In the genomic region with DNA sequence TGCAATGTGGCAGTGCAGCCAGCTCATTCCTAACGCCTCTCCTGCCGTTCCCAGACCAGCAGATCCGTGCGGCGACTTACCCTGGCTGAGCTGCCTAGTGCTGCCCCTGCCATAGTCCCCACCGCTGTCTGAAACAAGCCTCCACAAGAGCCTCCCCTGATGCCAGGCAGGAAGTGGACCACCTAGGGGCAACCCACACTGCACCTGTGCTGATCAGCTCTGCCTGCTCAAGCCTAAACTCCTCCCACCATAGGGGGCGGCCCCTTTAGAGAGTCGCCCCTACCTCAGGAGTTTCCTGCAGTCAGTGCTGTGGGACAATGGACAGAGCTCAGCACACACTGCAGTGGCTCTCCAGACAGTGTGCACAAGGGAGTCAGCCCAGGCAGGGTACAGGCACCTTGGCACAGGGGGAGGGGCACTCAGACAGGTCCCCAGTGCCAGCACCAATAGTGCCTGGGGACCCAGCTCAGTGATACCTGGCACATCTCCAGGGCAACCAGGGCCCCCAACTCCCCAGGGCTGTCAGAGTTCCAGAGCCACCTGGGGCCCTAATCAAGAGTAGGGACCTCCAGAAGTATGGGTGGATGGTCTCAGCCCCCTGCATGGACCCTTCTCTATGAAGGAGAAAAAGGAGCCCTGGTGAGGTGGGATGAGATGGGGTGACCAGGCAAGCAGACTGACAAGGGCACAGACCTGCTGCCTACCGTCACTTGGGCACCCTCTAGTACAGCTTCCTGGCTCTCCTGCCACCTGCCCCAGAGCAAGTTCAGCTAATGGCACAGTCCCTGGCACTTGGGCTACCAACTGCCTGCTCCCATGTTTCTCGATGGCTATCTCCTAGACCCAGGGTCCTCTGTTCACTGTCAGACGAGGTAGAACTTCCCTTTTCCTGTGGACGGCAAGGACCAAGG, we compare ENCODE assay signal across 10 mouse cellular contexts. TPM values are rescaled to one million over a fixed set of nuclear protein-coding genes. Genes with fewer than 3 reads are reported as not detected.
DNase-seq lines count a peak whose midpoint lies in the region; ATAC-seq and TF ChIP-seq lines count a peak whose summit lies in the region.
"Had no signal": no experiment of that assay in that cellular context is flagged by ENCODE, and none has a peak within 500 bp of the region (broad histone marks: within the 10 kb centered on the region; RNA-seq: fewer than 3 reads in every experiment).

No protein-coding gene starts in this region.

- peaks cover 24% of the 10 kb centered on the region for H3K4me1 ChIP-seq in heart, adult 2 months (ENCODE audit: control insufficient read depth, insufficient read depth, low read length)
- peaks cover 23% of the 10 kb centered on the region for H3K4me1 ChIP-seq in lung, embryonic 15.5 days

- H3K4me3 ChIP-seq in heart, adult 2 months: no peak overlapping the region
- H3K4me3 ChIP-seq in lung, embryonic 15.5 days: peak overlapping the region; percentile 27

- H3K9ac ChIP-seq in heart, adult 2 months (ENCODE audit: low read depth, low read length): no peak overlapping the region; the same call in 1 of the 2 replicates
- H3K9ac ChIP-seq in lung, embryonic 15.5 days: no peak overlapping the region

- no peaks in the 10 kb centered on the region for H3K9me3 ChIP-seq in lung, embryonic 15.5 days

- intact Hi-C loops in heart, adult 2 months (cut with DNase I): no loop called here
- intact Hi-C loops in heart, postnatal 36 days (cut with DNase I): no loop called here

- no peak for TF ChIP-seq POLR2A in heart, adult 2 months (IDR thresholded peaks at IDR 0.05; ENCODE audit: insufficient read depth, low read depth, low read length)

- no peak; the same call in 1 of the 2 replicates for ATAC-seq in lung, embryonic 15.5 days (ENCODE audit: borderline replicate concordance, extremely low read depth, low FRiP score, low TSS enrichment)

- WGBS in heart, adult 2 months: 39% methylated on average over 12 of the region's 12 CpGs
- 67% methylated on average over 12 of the region's 12 CpGs for WGBS in lung, embryonic 15.5 days

- peak overlapping the region; percentile 84 for H3K27ac ChIP-seq in heart, adult 2 months
- no peak overlapping the region for H3K27ac ChIP-seq in lung, embryonic 15.5 days

- peaks cover 5% of the 10 kb centered on the region; the same call in 1 of the 2 replicates for H3K79me2 ChIP-seq in heart, adult 2 months (replicated peaks; ENCODE audit: control insufficient read depth, insufficient read depth, low read length)

- no peak for TF ChIP-seq CTCF in heart, adult 2 months (IDR thresholded peaks at IDR 0.05)

- H3K36me3 ChIP-seq in heart, adult 2 months (ENCODE audit: control insufficient read depth, insufficient read depth, low read length): no peaks in the 10 kb centered on the region
- peaks cover 32% of the 10 kb centered on the region for H3K36me3 ChIP-seq in lung, embryonic 15.5 days

- no peaks in the 10 kb centered on the region for H3K27me3 ChIP-seq in heart, adult 2 months (ENCODE audit: control insufficient read depth, insufficient read depth, low read length)
- H3K27me3 ChIP-seq in lung, embryonic 15.5 days: no peaks in the 10 kb centered on the region

- peak in 1 of 2 experiments; percentile 23 for DNase-seq in heart, adult 2 months
- no peak for DNase-seq in heart, postnatal 36 days
- no peak for DNase-seq in lung, postnatal 25 days (ENCODE audit: low spot score)
- peak; percentile 19 for DNase-seq in kidney, postnatal 14 days
- peak; percentile 73 for DNase-seq in thymus, postnatal 0 days (ENCODE audit: low spot score)
- DNase-seq in frontal cortex, postnatal 25 days (ENCODE audit: low spot score in 2 of 2): no peak
- DNase-seq in gastrocnemius, adult 18-20 months (ENCODE audit: low spot score): no peak
- DNase-seq: adrenal gland, postnatal 25 days had no signal

- TF ChIP-seq EP300 in heart, adult 2 months (IDR thresholded peaks at IDR 0.05; ENCODE audit: insufficient read depth, low read depth, low read length): no peak

- H3K4me2 ChIP-seq in lung, embryonic 15.5 days: peak overlapping the region; percentile 43

RNA-seq across cellular contexts. Expression of gene Abhd17a, which starts 5.2 kb away (rescaled TPM):
- total RNA-seq in heart, adult 2 months (2021): 10 to 100 TPM; 40.2 to 46.9 TPM
- polyA plus RNA-seq in heart, adult 2 months (2012; rRNA removed): 67.3 and 80.0 TPM in 2 replicates
- total RNA-seq in heart, postnatal 36 days (2021): 10 to 100 TPM; 48.3 to 51.2 TPM
- polyA plus RNA-seq in lung, embryonic 15.5 days (2015; fragmentation: Nextera tagmentation; extraction: Ambion mirVana): 122 and 133 TPM in 2 replicates
- 103 and 118 TPM in 2 replicates for polyA plus RNA-seq in thymus, postnatal 0 days (2015; fragmentation: Nextera tagmentation; extraction: Ambion mirVana)
- 10 to 100 TPM; 62.4 to 64.3 TPM for total RNA-seq in gastrocnemius, adult 18-20 months (2021)

RNA-seq across cellular contexts. Expression of gene Klf16, which starts 7.8 kb away (rescaled TPM):
- total RNA-seq in heart, adult 2 months (2021): 1 to 10 TPM; 4.0 to 4.4 TPM
- 3.6 and 5.5 TPM in 2 replicates for polyA plus RNA-seq in heart, adult 2 months (2012; rRNA removed)
- 1 to 10 TPM; 3.6 to 4.5 TPM for total RNA-seq in heart, postnatal 36 days (2021)
- 10.1 and 10.2 TPM in 2 replicates for polyA plus RNA-seq in lung, embryonic 15.5 days (2015; fragmentation: Nextera tagmentation; extraction: Ambion mirVana)
- 7.7 and 9.5 TPM in 2 replicates for polyA plus RNA-seq in thymus, postnatal 0 days (2015; fragmentation: Nextera tagmentation; extraction: Ambion mirVana)
- total RNA-seq in gastrocnemius, adult 18-20 months (2021): 1 to 10 TPM; 1.5 to 1.9 TPM

RNA-seq across cellular contexts. Expression of gene Scamp4, which starts 17.8 kb away (rescaled TPM):
- 10 to 100 TPM; 20.8 to 26.9 TPM for total RNA-seq in heart, adult 2 months (2021)
- 58.9 and 60.5 TPM in 2 replicates for polyA plus RNA-seq in heart, adult 2 months (2012; rRNA removed)
- 10 to 100 TPM; 19.7 to 22.1 TPM for total RNA-seq in heart, postnatal 36 days (2021)
- polyA plus RNA-seq in lung, embryonic 15.5 days (2015; fragmentation: Nextera tagmentation; extraction: Ambion mirVana): 79.0 and 84.8 TPM in 2 replicates
- polyA plus RNA-seq in thymus, postnatal 0 days (2015; fragmentation: Nextera tagmentation; extraction: Ambion mirVana): 50.4 and 52.9 TPM in 2 replicates
- total RNA-seq in gastrocnemius, adult 18-20 months (2021): 10 to 100 TPM; 19.0 to 20.1 TPM

RNA-seq across cellular contexts. Expression of gene Adat3, which starts 17.8 kb away (rescaled TPM):
- total RNA-seq in heart, adult 2 months (2021): 1 to 10 TPM in 1 of 2 experiments, under 1 TPM in 1; 0.60 to 1.1 TPM
- 1.0 and 2.5 TPM in 2 replicates for polyA plus RNA-seq in heart, adult 2 months (2012; rRNA removed)
- 1 to 10 TPM in 1 of 2 experiments, under 1 TPM in 1; 0.49 to 1.4 TPM for total RNA-seq in heart, postnatal 36 days (2021)
- polyA plus RNA-seq in lung, embryonic 15.5 days (2015; fragmentation: Nextera tagmentation; extraction: Ambion mirVana): 9.1 TPM in 2 replicates
- polyA plus RNA-seq in thymus, postnatal 0 days (2015; fragmentation: Nextera tagmentation; extraction: Ambion mirVana): 6.9 and 10.2 TPM in 2 replicates
- total RNA-seq in gastrocnemius, adult 18-20 months (2021): under 1 TPM in 1 of 2 experiments, not detected in 1; 0.69 TPM
- total RNA-seq: neutrophil, adult 5-6 weeks had no signal

RNA-seq across cellular contexts. Expression of gene Gm49322, which starts 20.9 kb away (rescaled TPM):
- under 1 TPM; 0.34 to 0.39 TPM for total RNA-seq in heart, adult 2 months (2021)
- polyA plus RNA-seq in heart, adult 2 months (2012; rRNA removed): 0.62 and 2.0 TPM in 2 replicates
- total RNA-seq in heart, postnatal 36 days (2021): under 1 TPM; 0.41 to 0.58 TPM
- polyA plus RNA-seq in lung, embryonic 15.5 days (2015; fragmentation: Nextera tagmentation; extraction: Ambion mirVana): 3.2 and 5.1 TPM in 2 replicates
- polyA plus RNA-seq in thymus, postnatal 0 days (2015; fragmentation: Nextera tagmentation; extraction: Ambion mirVana): 2.8 and 4.2 TPM in 2 replicates
- under 1 TPM; 0.14 to 0.26 TPM for total RNA-seq in gastrocnemius, adult 18-20 months (2021)

Comparison
In these comparisons a context has a peak if more than half of its experiments do, and no peak if none do; other contexts are left out.
1. DNase-seq: peak in kidney, postnatal 14 days (single experiment) and thymus, postnatal 0 days (single experiment); none in heart, postnatal 36 days (0 of 2), lung, postnatal 25 days (single experiment), frontal cortex, postnatal 25 days (0 of 2) and gastrocnemius, adult 18-20 months (single experiment).